ENCODE assay signal across 8 mouse cellular contexts in genomic region chrX:74254153-74254887, GRCm38 (mm10). TPM values are rescaled to one million over a fixed set of nuclear protein-coding genes. Genes with fewer than 3 reads are reported as not detected.
DNase-seq lines count a peak whose midpoint lies in the region; ATAC-seq and TF ChIP-seq lines count a peak whose summit lies in the region.

TSS of gene Emd (plus strand) at chrX:74254687.

- ATAC-seq in forebrain, embryonic 11.5 days (replicated peaks; ENCODE audit: low FRiP score), result peak; percentile 98
- ATAC-seq in heart, embryonic 16.5 days (replicated peaks; ENCODE audit: extremely low read depth, insufficient read depth, low FRiP score), result peak; percentile 96
- peak; percentile 96 for ATAC-seq in neural tube, embryonic 15.5 days (ENCODE audit: low FRiP score)

- H3K4me3 ChIP-seq in CH12.LX (replicated peaks in 1 of 3; ENCODE audit: low read depth in 2 of 3, low read length in 2 of 3, poor library complexity in 1 of 3), result peak within 1 kb of the TSS; percentile 50 to 78 (median 72)
- H3K4me3 ChIP-seq in forebrain, embryonic 11.5 days (ENCODE audit: low read depth, low read length), result peak within 1 kb of the TSS; percentile 55
- H3K4me3 ChIP-seq in heart, embryonic 16.5 days (ENCODE audit: low read length), result peak within 1 kb of the TSS; percentile 69
- H3K4me3 ChIP-seq in neural tube, embryonic 15.5 days (replicated peaks), result peak within 1 kb of the TSS; percentile 56

- TF ChIP-seq POLR2A in CH12.LX (IDR thresholded peaks at IDR 0.05; ENCODE audit: low read depth, low read length), result peak; percentile 75

- peak within 1 kb of the TSS; percentile 62 for H3K9ac ChIP-seq in CH12.LX (ENCODE audit: insufficient read depth, low read depth)
- H3K9ac ChIP-seq in forebrain, embryonic 11.5 days (ENCODE audit: low read length), result peak within 1 kb of the TSS; percentile 71
- H3K9ac ChIP-seq in heart, embryonic 16.5 days (ENCODE audit: low read length), result peak within 1 kb of the TSS; percentile 82
- H3K9ac ChIP-seq in neural tube, embryonic 15.5 days (replicated peaks), result peak within 1 kb of the TSS; percentile 70

- H3K79me2 ChIP-seq in CH12.LX (replicated peaks; ENCODE audit: control insufficient read depth, extremely low read depth, insufficient read depth, poor library complexity, severe bottlenecking), result peaks cover 10% of the 10 kb centered on the region; the same call in 1 of the 2 replicates

- 27% methylated on average over 39 of the region's 39 CpGs for WGBS in forebrain, embryonic 11.5 days
- WGBS in heart, embryonic 16.5 days, result 18% methylated on average over 39 of the region's 39 CpGs
- WGBS in neural tube, embryonic 15.5 days, result 29% methylated on average over 39 of the region's 39 CpGs

- in situ Hi-C loops in CH12.LX (cut with MboI; ENCODE audit: low pct_ligation_motif_present, low pct_unique_long_range_greater_than_20kb, low sequenced_read_pairs), result no loop called here

- H3K4me1 ChIP-seq in CH12.LX (ENCODE audit: control insufficient read depth in 1 of 2, insufficient read depth in 2 of 2), result peaks cover 2 to 9% of the 10 kb centered on the region in 2 experiments; a peak in 3 of 4 replicates
- no peaks in the 10 kb centered on the region for H3K4me1 ChIP-seq in forebrain, embryonic 11.5 days (replicated peaks; ENCODE audit: control insufficient read depth, insufficient read depth, low read length)
- peaks cover 3% of the 10 kb centered on the region; the same call in 1 of the 2 replicates for H3K4me1 ChIP-seq in heart, embryonic 16.5 days (ENCODE audit: control insufficient read depth, insufficient read depth, low read length)
- peaks cover 6% of the 10 kb centered on the region for H3K4me1 ChIP-seq in neural tube, embryonic 15.5 days

- no peaks in the 10 kb centered on the region for H3K9me3 ChIP-seq in CH12.LX (replicated peaks; ENCODE audit: low read length)
- H3K9me3 ChIP-seq in forebrain, embryonic 11.5 days (ENCODE audit: control insufficient read depth, low read length), result no peaks in the 10 kb centered on the region
- no peaks in the 10 kb centered on the region for H3K9me3 ChIP-seq in heart, embryonic 16.5 days (replicated peaks; ENCODE audit: control insufficient read depth, low read length)
- no peaks in the 10 kb centered on the region for H3K9me3 ChIP-seq in neural tube, embryonic 15.5 days (replicated peaks)

- DNase-seq in CH12.LX (ENCODE audit: extremely low read depth), result peak; percentile 93
- peak; percentile 82 for DNase-seq in c-Kit-positive CD71-positive TER-119-negative erythroid progenitor cells, embryonic 14.5 days (ENCODE audit: low read depth)
- DNase-seq in forebrain, embryonic 11.5 days (ENCODE audit: low spot score), result peak; percentile 92
- peak; percentile 87 to 93 for DNase-seq in kidney, postnatal 4 days
- peak; percentile 94 to 96 for DNase-seq in lung, adult 18-20 months
- DNase-seq in testis, postnatal 14 days (ENCODE audit: low spot score), result peak; percentile 90

- no peak for TF ChIP-seq RAD21 in CH12.LX (IDR thresholded peaks at IDR 0.05; ENCODE audit: low read depth, low read length)

- no peak for TF ChIP-seq EP300 in CH12.LX (IDR thresholded peaks at IDR 0.05; ENCODE audit: low read length)

- peaks cover 18 to 26% of the 10 kb centered on the region in 2 experiments for H3K36me3 ChIP-seq in CH12.LX (replicated peaks in 1 of 2; ENCODE audit: control insufficient read depth in 1 of 2, insufficient read depth in 1 of 2, low read length in 1 of 2)
- H3K36me3 ChIP-seq in forebrain, embryonic 11.5 days (ENCODE audit: control insufficient read depth, insufficient read depth, low read length), result no peaks in the 10 kb centered on the region; the same call in 1 of the 2 replicates
- peaks cover 7% of the 10 kb centered on the region for H3K36me3 ChIP-seq in heart, embryonic 16.5 days (ENCODE audit: control insufficient read depth, insufficient read depth)
- H3K36me3 ChIP-seq in neural tube, embryonic 15.5 days, result 0 out of 2 replicates have a peak, but pooled peaks cover 2% of the 10 kb centered on the region

- H3K4me2 ChIP-seq in CH12.LX (ENCODE audit: insufficient read depth, low read depth, poor library complexity, severe bottlenecking), result peak within 1 kb of the TSS; percentile 87
- H3K4me2 ChIP-seq in forebrain, embryonic 11.5 days (ENCODE audit: low read depth, low read length, severe bottlenecking), result peak within 1 kb of the TSS; percentile 63
- peak within 1 kb of the TSS; percentile 74 for H3K4me2 ChIP-seq in heart, embryonic 16.5 days (ENCODE audit: low read depth, low read length)
- H3K4me2 ChIP-seq in neural tube, embryonic 15.5 days, result peak within 1 kb of the TSS; percentile 64

- no peak for TF ChIP-seq CTCF in CH12.LX (conservative IDR thresholded peaks at IDR 0.05 in 1 of 2, IDR thresholded peaks at IDR 0.05 in 1 of 2; ENCODE audit: low read depth in 2 of 2, low read length in 2 of 2)

- dilution Hi-C loops in CH12.LX (cut with MboI; ENCODE audit: extremely low pct_ligation_motif_present, extremely low pct_unique_long_range_greater_than_20kb, low sequenced_read_pairs), result no loop called here

- H3K27me3 ChIP-seq in CH12.LX (replicated peaks), result no peaks in the 10 kb centered on the region
- no peaks in the 10 kb centered on the region for H3K27me3 ChIP-seq in forebrain, embryonic 11.5 days (ENCODE audit: control insufficient read depth, insufficient read depth, low read length)
- H3K27me3 ChIP-seq in heart, embryonic 16.5 days (ENCODE audit: control insufficient read depth, insufficient read depth, low read length), result no peaks in the 10 kb centered on the region
- no peaks in the 10 kb centered on the region for H3K27me3 ChIP-seq in neural tube, embryonic 15.5 days (replicated peaks)

- H3K27ac ChIP-seq in CH12.LX (ENCODE audit: insufficient read depth, low read depth), result peak within 1 kb of the TSS; percentile 78
- H3K27ac ChIP-seq in forebrain, embryonic 11.5 days (ENCODE audit: low read depth, low read length), result peak within 1 kb of the TSS; percentile 75
- peak within 1 kb of the TSS; percentile 91 for H3K27ac ChIP-seq in heart, embryonic 16.5 days (ENCODE audit: low read length)
- peak within 1 kb of the TSS; percentile 88 for H3K27ac ChIP-seq in neural tube, embryonic 15.5 days (replicated peaks)

TF ChIP-seq in CH12.LX, 34 proteins besides CTCF, POLR2A, EP300 and RAD21:
- TF ChIP-seq HCFC1 (IDR thresholded peaks at IDR 0.05; ENCODE audit: low read depth, low read length) (peak; percentile 39; the same call in 1 of the 2 replicates), ZMIZ1 (IDR thresholded peaks at IDR 0.05; ENCODE audit: low read depth, low read length) (peak; percentile 78; the same call in 1 of the 2 replicates), IRF4 (IDR thresholded peaks at IDR 0.05; ENCODE audit: low read depth, low read length) (0 out of 2 replicates have a peak, but pooled peaks have one; percentile 5), TCF12 (IDR thresholded peaks at IDR 0.05; ENCODE audit: low read depth, low read length) (peak; percentile 62; the same call in 1 of the 2 replicates), MAX (IDR thresholded peaks at IDR 0.05; ENCODE audit: low read length) (no peak), MXI1 (IDR thresholded peaks at IDR 0.05; ENCODE audit: low read depth, low read length) (no peak), E2F4 (IDR thresholded peaks at IDR 0.05; ENCODE audit: insufficient replicate concordance, low read depth, low read length) (no peak), MYC (IDR thresholded peaks at IDR 0.05; ENCODE audit: low read depth, low read length) (no peak), NELFE (IDR thresholded peaks at IDR 0.05; ENCODE audit: low read depth, low read length) (peak; percentile 69), GABPA (IDR thresholded peaks at IDR 0.05; ENCODE audit: insufficient replicate concordance, low read depth, low read length) (peak; percentile 61), UBTF (IDR thresholded peaks at IDR 0.05; ENCODE audit: low read depth, low read length) (no peak), TBP (conservative IDR thresholded peaks at IDR 0.05; ENCODE audit: low read depth, low read length) (peak; percentile 26; the same call in 1 of the 2 replicates), ETS1 (conservative IDR thresholded peaks at IDR 0.05; ENCODE audit: low read depth, low read length) (peak; percentile 8; the same call in 1 of the 2 replicates), MEF2A (IDR thresholded peaks at IDR 0.05; ENCODE audit: borderline replicate concordance, low read depth, low read length) (no peak), BHLHE40 (IDR thresholded peaks at IDR 0.05; ENCODE audit: low read depth, low read length) (peak; percentile 70), NRF1 (IDR thresholded peaks at IDR 0.05; ENCODE audit: low read depth, low read length) (peak; percentile 80)

RNA-seq across cellular contexts. Expression of gene Emd, which starts in this region (rescaled TPM):
- 65.4 and 65.6 TPM in 2 replicates for total RNA-seq in CH12.LX (2012; rRNA removed)
- 80.1 and 99.4 TPM in 2 replicates for total RNA-seq in CH12.LX (2014; rRNA removed)
- polyA plus RNA-seq in CH12.LX (2012; ENCODE audit: insufficient read length, low read depth), result 73.8 and 132 TPM in 2 replicates
- 27.0 and 28.0 TPM in 2 replicates for polyA plus RNA-seq in forebrain, embryonic 11.5 days (2014; fragmentation: Nextera tagmentation; extraction: Ambion mirVana)
- polyA plus RNA-seq in heart, embryonic 16.5 days (2015; fragmentation: Nextera tagmentation; extraction: Ambion mirVana), result 13.0 and 16.2 TPM in 2 replicates
- polyA plus RNA-seq in neural tube, embryonic 15.5 days (2015; fragmentation: Nextera tagmentation; extraction: Ambion mirVana), result 13.2 and 17.9 TPM in 2 replicates

Comparison
In these comparisons a context has a peak if more than half of its experiments do, and no peak if none do; other contexts are left out.
1. Peak in every context shown above with its lines: DNase-seq, ATAC-seq, H3K4me3 ChIP-seq and H3K27ac ChIP-seq.